In the genomic region with DNA sequence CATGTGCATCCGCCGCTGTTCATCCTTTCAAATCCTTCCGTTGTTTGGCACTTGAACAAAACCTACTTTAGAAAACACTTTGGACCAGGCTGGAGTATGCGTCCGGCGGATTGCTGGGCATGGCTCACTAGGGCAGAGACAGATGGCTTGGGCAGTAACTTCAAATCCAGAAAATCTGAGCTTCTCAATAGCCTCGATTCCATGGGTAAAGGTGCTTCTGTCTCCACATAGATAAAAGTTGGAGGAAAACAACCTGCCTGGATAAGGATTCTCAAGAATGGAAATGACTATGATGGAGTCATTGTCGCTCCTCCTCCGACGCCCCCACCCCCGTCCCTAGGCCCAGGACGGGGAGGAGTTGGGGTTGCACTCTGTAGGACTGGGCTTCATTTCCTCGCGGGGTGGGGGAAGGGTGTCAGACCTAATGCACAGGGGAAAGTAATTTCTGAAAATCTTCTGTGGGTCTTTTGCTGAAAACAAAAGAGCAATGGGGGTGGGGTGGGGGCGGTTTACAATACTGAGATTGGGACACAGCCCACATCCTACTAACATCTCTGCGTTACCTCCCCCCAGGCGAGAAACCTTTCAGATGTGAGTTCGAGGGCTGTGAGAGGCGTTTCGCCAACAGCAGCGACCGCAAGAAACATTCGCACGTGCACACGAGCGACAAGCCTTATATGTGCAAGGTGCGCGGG, we compare ENCODE assay signal across 13 mouse cellular contexts. TPM values are rescaled to one million over a fixed set of nuclear protein-coding genes. Genes with fewer than 3 reads are reported as not detected.
DNase-seq lines count a peak whose midpoint lies in the region; ATAC-seq lines count a peak whose summit lies in the region.
"Had no signal": no experiment of that assay in that cellular context is flagged by ENCODE, and none has a peak within 500 bp of the region (broad histone marks: within the 10 kb centered on the region; RNA-seq: fewer than 3 reads in every experiment).

No protein-coding gene starts in this region.

- H3K27ac ChIP-seq in heart, embryonic 11.5 days (ENCODE audit: low read depth, low read length), result no peak overlapping the region
- peak overlapping the region; percentile 94 for H3K27ac ChIP-seq in hindbrain, embryonic 12.5 days
- peak overlapping the region; percentile 93 for H3K27ac ChIP-seq in neural tube, embryonic 11.5 days (ENCODE audit: low read depth, low read length)
- H3K27ac ChIP-seq: embryonic facial prominence, embryonic 12.5 days; heart, embryonic 13.5 days; liver, embryonic 15.5 days had no signal

- 0 out of 2 replicates have a peak overlapping the region, but pooled peaks have one; percentile 3 for H3K4me3 ChIP-seq in heart, embryonic 11.5 days (ENCODE audit: low read depth, low read length)
- H3K4me3 ChIP-seq in hindbrain, embryonic 12.5 days, result peak overlapping the region; percentile 54
- peak overlapping the region; percentile 55 for H3K4me3 ChIP-seq in neural tube, embryonic 11.5 days (ENCODE audit: low read depth, low read length)
- H3K4me3 ChIP-seq: liver, embryonic 15.5 days had no signal

- no peak overlapping the region for H3K9ac ChIP-seq in heart, embryonic 11.5 days (ENCODE audit: low read depth, low read length)
- peak overlapping the region; percentile 82 for H3K9ac ChIP-seq in hindbrain, embryonic 12.5 days
- peak overlapping the region; percentile 95 for H3K9ac ChIP-seq in neural tube, embryonic 11.5 days (ENCODE audit: low read length)
- H3K9ac ChIP-seq: embryonic facial prominence, embryonic 12.5 days; heart, embryonic 13.5 days; liver, embryonic 15.5 days had no signal

- H3K36me3 ChIP-seq in heart, embryonic 11.5 days (ENCODE audit: control insufficient read depth, insufficient read depth, low read length), result no peaks in the 10 kb centered on the region
- no peaks in the 10 kb centered on the region for H3K36me3 ChIP-seq in hindbrain, embryonic 12.5 days
- H3K36me3 ChIP-seq in neural tube, embryonic 11.5 days (ENCODE audit: control insufficient read depth, insufficient read depth, low read length), result no peaks in the 10 kb centered on the region
- H3K36me3 ChIP-seq: embryonic facial prominence, embryonic 12.5 days; heart, embryonic 13.5 days; liver, embryonic 15.5 days had no signal

- ATAC-seq in heart, embryonic 11.5 days (replicated peaks; ENCODE audit: insufficient number of reproducible peaks, low FRiP score, low TSS enrichment), result no peak
- ATAC-seq in hindbrain, embryonic 12.5 days (ENCODE audit: low FRiP score), result peak; percentile 51
- peak; percentile 30 for ATAC-seq in neural tube, embryonic 11.5 days (ENCODE audit: insufficient read depth, low FRiP score, low TSS enrichment)

- no peak overlapping the region for H3K4me2 ChIP-seq in heart, embryonic 11.5 days
- H3K4me2 ChIP-seq in hindbrain, embryonic 12.5 days (replicated peaks), result peak overlapping the region; percentile 79
- H3K4me2 ChIP-seq in neural tube, embryonic 11.5 days (ENCODE audit: low read depth), result peak overlapping the region; percentile 84
- H3K4me2 ChIP-seq: embryonic facial prominence, embryonic 12.5 days; heart, embryonic 13.5 days; liver, embryonic 15.5 days had no signal

- H3K27me3 ChIP-seq in heart, embryonic 11.5 days (ENCODE audit: control insufficient read depth, insufficient read depth, low read length), result peaks cover 94% of the 10 kb centered on the region
- H3K27me3 ChIP-seq in hindbrain, embryonic 12.5 days, result peaks cover 88% of the 10 kb centered on the region
- H3K27me3 ChIP-seq in neural tube, embryonic 11.5 days (ENCODE audit: control insufficient read depth, insufficient read depth, low read length), result peaks cover 87% of the 10 kb centered on the region

- DNase-seq in heart, adult 18-20 months, result no peak
- peak; percentile 72 to 76 for DNase-seq in cerebellum, postnatal 36 days
- peak; percentile 72 for DNase-seq in neural tube, embryonic 11.5 days (ENCODE audit: low spot score)
- DNase-seq in lung, postnatal 25 days (ENCODE audit: low spot score), result no peak
- no peak for DNase-seq in adrenal gland, postnatal 25 days
- DNase-seq in frontal cortex, postnatal 10 days (ENCODE audit: low spot score in 2 of 2), result no peak
- DNase-seq: kidney, postnatal 10 days had no signal

- H3K9me3 ChIP-seq in heart, embryonic 11.5 days (replicated peaks; ENCODE audit: control insufficient read depth, low read length), result no peaks in the 10 kb centered on the region
- H3K9me3 ChIP-seq in hindbrain, embryonic 12.5 days (replicated peaks), result no peaks in the 10 kb centered on the region
- H3K9me3 ChIP-seq in neural tube, embryonic 11.5 days (ENCODE audit: control insufficient read depth, low read length), result no peaks in the 10 kb centered on the region
- H3K9me3 ChIP-seq: embryonic facial prominence, embryonic 12.5 days; heart, embryonic 13.5 days; liver, embryonic 15.5 days had no signal

- H3K4me1 ChIP-seq in heart, embryonic 11.5 days (ENCODE audit: control insufficient read depth, insufficient read depth, low read length), result peaks cover 2% of the 10 kb centered on the region; the same call in 1 of the 2 replicates
- peaks cover 17% of the 10 kb centered on the region for H3K4me1 ChIP-seq in hindbrain, embryonic 12.5 days
- H3K4me1 ChIP-seq in neural tube, embryonic 11.5 days (ENCODE audit: control insufficient read depth, insufficient read depth, low read length), result peaks cover 8% of the 10 kb centered on the region; the same call in 1 of the 2 replicates
- H3K4me1 ChIP-seq: liver, embryonic 15.5 days had no signal

- 2% methylated on average over 28 of the region's 28 CpGs for WGBS in heart, embryonic 11.5 days (ENCODE audit: insufficient replicate concordance)
- 2% methylated on average over 28 of the region's 28 CpGs for WGBS in hindbrain, embryonic 12.5 days
- under 1% methylated on average over 28 of the region's 28 CpGs for WGBS in neural tube, embryonic 11.5 days

RNA-seq across cellular contexts. Expression of gene Zic1, which starts 18.0 kb away (rescaled TPM):
- 0.07 TPM in 1 of 2 replicates, not detected in the other for polyA plus RNA-seq in heart, embryonic 11.5 days (2014; fragmentation: Nextera tagmentation; extraction: Ambion mirVana)
- total RNA-seq in heart, adult 18-20 months (2021), result not detected
- 17.0 and 17.9 TPM in 2 replicates for polyA plus RNA-seq in hindbrain, embryonic 12.5 days (2016; fragmentation: Nextera tagmentation; extraction: Ambion mirVana)
- polyA plus RNA-seq in neural tube, embryonic 11.5 days (2014; fragmentation: Nextera tagmentation; extraction: Ambion mirVana), result 17.3 and 17.9 TPM in 2 replicates
- not detected in 2 replicates for total RNA-seq in adrenal gland, postnatal 25 days (2021)
- polyA plus RNA-seq: heart, embryonic 13.5 days; stomach, embryonic 14.5 days had no signal

RNA-seq across cellular contexts. Expression of gene Zic4, which starts 21.4 kb away (rescaled TPM):
- 0.23 TPM in 1 of 2 replicates, not detected in the other for polyA plus RNA-seq in heart, embryonic 11.5 days (2014; fragmentation: Nextera tagmentation; extraction: Ambion mirVana)
- total RNA-seq in heart, adult 18-20 months (2021), result not detected
- 54.0 and 55.0 TPM in 2 replicates for polyA plus RNA-seq in hindbrain, embryonic 12.5 days (2016; fragmentation: Nextera tagmentation; extraction: Ambion mirVana)
- polyA plus RNA-seq in neural tube, embryonic 11.5 days (2014; fragmentation: Nextera tagmentation; extraction: Ambion mirVana), result 52.2 and 58.1 TPM in 2 replicates
- total RNA-seq in adrenal gland, postnatal 25 days (2021), result not detected in 2 replicates
- polyA plus RNA-seq: heart, embryonic 13.5 days; liver, embryonic 15.5 days; stomach, embryonic 14.5 days had no signal

Comparison
In these comparisons a context has a peak if more than half of its experiments do, and no peak if none do; other contexts are left out.
1. H3K4me3 ChIP-seq: peak in every context shown above with its lines; median percentile 55 in neural tube, embryonic 11.5 days; 54 in hindbrain, embryonic 12.5 days; 3 in heart, embryonic 11.5 days.
2. DNase-seq: peak in cerebellum, postnatal 36 days (2 of 2) and neural tube, embryonic 11.5 days (single experiment); none in heart, adult 18-20 months (0 of 2), lung, postnatal 25 days (single experiment), adrenal gland, postnatal 25 days (single experiment) and frontal cortex, postnatal 10 days (0 of 2).
3. RNA of gene Zic1, which starts 18.0 kb away (polyA plus RNA-seq): 17.3 to 17.9 TPM in neural tube, embryonic 11.5 days and 17.0 to 17.9 TPM in hindbrain, embryonic 12.5 days; 0.07 TPM in heart, embryonic 11.5 days; every median in the first group is over 10 times any median in the second.
4. RNA of gene Zic4, which starts 21.4 kb away (polyA plus RNA-seq): 52.2 to 58.1 TPM in neural tube, embryonic 11.5 days and 54.0 to 55.0 TPM in hindbrain, embryonic 12.5 days; 0.23 TPM in heart, embryonic 11.5 days; every median in the first group is over 10 times any median in the second.